Comparison of ENCODE assay signal across 14 mouse cellular contexts in the genomic region with DNA sequence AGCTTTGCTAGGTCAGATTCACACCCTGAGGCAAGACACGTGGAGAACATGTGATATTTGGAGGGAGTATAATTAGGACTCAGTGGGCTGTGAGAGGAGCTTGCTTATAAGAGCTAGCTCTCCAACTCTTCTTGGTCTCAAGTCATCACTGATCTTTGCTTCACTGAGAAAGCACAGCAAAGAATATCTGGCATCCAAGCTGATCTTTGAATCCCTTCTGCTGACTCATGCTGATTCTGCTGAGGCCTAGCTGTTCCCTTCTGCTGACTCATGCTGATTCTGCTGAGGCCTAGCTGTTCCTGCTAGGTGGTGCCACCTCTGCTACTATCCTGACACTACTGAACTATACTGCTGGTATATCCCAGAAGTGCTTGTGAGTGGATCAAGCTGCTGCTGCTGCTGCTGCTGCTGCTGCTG.
DNase-seq lines count a peak whose midpoint lies in the region; ATAC-seq and TF ChIP-seq lines count a peak whose summit lies in the region.
"Had no signal": no experiment of that assay in that cellular context is flagged by ENCODE, and none has a peak within 500 bp of the region (broad histone marks: within the 10 kb centered on the region; RNA-seq: fewer than 3 reads in every experiment).

No protein-coding gene starts in this region.

- no peaks in the 10 kb centered on the region for H3K27me3 ChIP-seq in kidney, adult 2 months (replicated peaks; ENCODE audit: control insufficient read depth, insufficient read depth, low read length)
- H3K27me3 ChIP-seq in liver, embryonic 16.5 days (ENCODE audit: control insufficient read depth, insufficient read depth, low read depth, low read length), result no peaks in the 10 kb centered on the region
- H3K27me3 ChIP-seq in forebrain, embryonic 13.5 days, result no peaks in the 10 kb centered on the region
- H3K27me3 ChIP-seq: forebrain, embryonic 15.5 days had no signal

- no peak overlapping the region for H3K27ac ChIP-seq in kidney, adult 2 months (ENCODE audit: insufficient read depth, low read depth, low read length)
- no peak overlapping the region for H3K27ac ChIP-seq in liver, embryonic 16.5 days (ENCODE audit: low read length)
- no peak overlapping the region for H3K27ac ChIP-seq in forebrain, embryonic 13.5 days
- H3K27ac ChIP-seq: forebrain, embryonic 15.5 days had no signal

- TF ChIP-seq POLR2A in kidney, adult 2 months (IDR thresholded peaks at IDR 0.05; ENCODE audit: low read depth, low read length), result no peak

- ATAC-seq in liver, embryonic 16.5 days (ENCODE audit: low read depth), result peak; percentile 93
- ATAC-seq in forebrain, embryonic 13.5 days, result no peak
- ATAC-seq: forebrain, embryonic 15.5 days had no signal

- intact Hi-C loops in gastrocnemius, postnatal 14 days (cut with DNase I; ENCODE audit: low total_unique reads), result no loop called here

- no peaks in the 10 kb centered on the region for H3K9me3 ChIP-seq in liver, embryonic 16.5 days (replicated peaks; ENCODE audit: control insufficient read depth, low read length)
- H3K9me3 ChIP-seq in forebrain, embryonic 13.5 days (replicated peaks), result no peaks in the 10 kb centered on the region
- H3K9me3 ChIP-seq: forebrain, embryonic 15.5 days had no signal

- H3K4me2 ChIP-seq in liver, embryonic 16.5 days (ENCODE audit: low read depth, low read length), result no peak overlapping the region
- H3K4me2 ChIP-seq in forebrain, embryonic 13.5 days, result no peak overlapping the region
- H3K4me2 ChIP-seq: forebrain, embryonic 15.5 days; midbrain, embryonic 11.5 days had no signal

- H3K4me1 ChIP-seq in kidney, adult 2 months (ENCODE audit: control insufficient read depth, insufficient read depth, low read length), result no peaks in the 10 kb centered on the region
- no peaks in the 10 kb centered on the region for H3K4me1 ChIP-seq in liver, embryonic 16.5 days (ENCODE audit: control insufficient read depth, low read depth, low read length)
- no peaks in the 10 kb centered on the region for H3K4me1 ChIP-seq in forebrain, embryonic 13.5 days
- H3K4me1 ChIP-seq: forebrain, embryonic 15.5 days had no signal

- no peak for TF ChIP-seq CTCF in kidney, adult 2 months (conservative IDR thresholded peaks at IDR 0.05; ENCODE audit: insufficient read depth, insufficient read length, low read depth, low read length)

- no peak overlapping the region for H3K4me3 ChIP-seq in kidney, adult 2 months (ENCODE audit: insufficient read depth, low read depth, low read length)
- H3K4me3 ChIP-seq in liver, embryonic 16.5 days (ENCODE audit: low read depth, low read length), result no peak overlapping the region
- H3K4me3 ChIP-seq in forebrain, embryonic 13.5 days, result no peak overlapping the region
- H3K4me3 ChIP-seq: forebrain, embryonic 15.5 days had no signal

- no peaks in the 10 kb centered on the region for H3K36me3 ChIP-seq in kidney, adult 2 months (ENCODE audit: control insufficient read depth, insufficient read depth, low read length)
- H3K36me3 ChIP-seq in liver, embryonic 16.5 days (ENCODE audit: control insufficient read depth, insufficient read depth), result no peaks in the 10 kb centered on the region
- no peaks in the 10 kb centered on the region for H3K36me3 ChIP-seq in forebrain, embryonic 13.5 days (ENCODE audit: poor library complexity, severe bottlenecking)
- H3K36me3 ChIP-seq: forebrain, embryonic 15.5 days had no signal

- H3K9ac ChIP-seq in liver, embryonic 16.5 days (ENCODE audit: low read depth, low read length), result no peak overlapping the region
- no peak overlapping the region for H3K9ac ChIP-seq in forebrain, embryonic 13.5 days
- H3K9ac ChIP-seq: forebrain, embryonic 15.5 days had no signal

- WGBS in kidney, adult 2 months, result 64% methylated on average over 1 of the region's 1 CpGs
- 45% methylated on average over 1 of the region's 1 CpGs for WGBS in liver, embryonic 16.5 days (ENCODE audit: insufficient replicate concordance)
- 64% methylated on average over 1 of the region's 1 CpGs for WGBS in forebrain, embryonic 13.5 days

- DNase-seq in kidney, adult 2 months, result peak; percentile 9
- DNase-seq in kidney, postnatal 10 days, result no peak
- DNase-seq in MEL-GATA-1-ER (ENCODE audit: extremely low read depth, low read depth), result peak; percentile 81
- peak; percentile 46 for DNase-seq in c-Kit-negative CD71-positive TER-119-positive erythroid progenitor cells, embryonic 14.5 days (ENCODE audit: low read depth, low spot score)
- no peak for DNase-seq in gastrocnemius, postnatal 14 days
- no peak for DNase-seq in cerebellum, postnatal 36 days
- DNase-seq: gastrocnemius, postnatal 36 days; heart, postnatal 4 days; kidney, postnatal 36 days; thymus, adult 18-20 months had no signal

Comparison
In these comparisons a context has a peak if more than half of its experiments do, and no peak if none do; other contexts are left out.
1. DNase-seq: peak in kidney, adult 2 months (single experiment), MEL-GATA-1-ER (single experiment) and c-Kit-negative CD71-positive TER-119-positive erythroid progenitor cells, embryonic 14.5 days (single experiment); none in kidney, postnatal 10 days (single experiment), gastrocnemius, postnatal 14 days (single experiment) and cerebellum, postnatal 36 days (0 of 2).